Mouse (Mus musculus) left cerebral cortex, postnatal 14 days (tissue): ENCODE results near the gene Ambra1. TPM values are rescaled to one million over a fixed set of nuclear protein-coding genes. Genes with fewer than 3 reads are reported as not detected.

Source experiments
- DNase-seq, 2 experiments: peaks; one replicate each; pipeline ENCODE4 v3.0.0; 2021 to 2022; ENCODE audit warnings: low spot score in 2 of 2, mixed read lengths in 1 of 2
- intact Hi-C: fragments of 180-260 bp; cut with DNase I; formaldehyde crosslinking; loops from one replicate; pipeline ENCODE4 v1.15.1; 2025
- long read RNA-seq, 2 experiments: library from polyadenylated mRNA; stranded (forward); transcript quantifications; one replicate each; pipeline ENCODE4 v2.0.0; 2021
- total RNA-seq, 2 experiments: library from RNA; stranded (reverse); gene quantifications; 2 replicates each; pipeline ENCODE4 v1.2.3; 2021

Gene Ambra1
- 10 to 100 TPM; 51.9 to 54.3 TPM for total RNA-seq
- long read RNA-seq, experiment 1, full-length matches to known transcripts, result 4 of 26 reads
- long read RNA-seq, experiment 1, partial matches to known transcripts, result 15 of 26 reads
- long read RNA-seq, experiment 1, other reads (novel, unspliced or antisense), result 7 of 26 reads
- long read RNA-seq, experiment 2, full-length matches to known transcripts, result 6 of 13 reads
- long read RNA-seq, experiment 2, partial matches to known transcripts, result 4 of 13 reads
- long read RNA-seq, experiment 2, other reads (novel, unspliced or antisense), result 3 of 13 reads

- intact Hi-C loops, result no loop called here
- DNase-seq, result peak; percentile 88 to 94
Observed at GRCm38 (mm10) chr2:91729971-91730821, at the start of gene Ambra1. TSS of gene Ambra1 (plus strand) at chr2:91730134.

GRCm38 (mm10) chr2:91682850-91683249 lies 47.1 kb upstream of the Ambra1 start:
- DNase-seq, result peak; percentile 79 to 84
- intact Hi-C loops, result no loop called here

GRCm38 (mm10) chr2:91683919-91684318 lies 46.0 kb upstream of the Ambra1 start:
- DNase-seq, result no peak
- intact Hi-C loops, result no loop called here

GRCm38 (mm10) chr2:91689452-91689851 lies 40.5 kb upstream of the Ambra1 start:
- intact Hi-C loops, result no loop called here

GRCm38 (mm10) chr2:91695436-91696224 lies 34.3 kb upstream of the Ambra1 start:
- intact Hi-C loops, result no loop called here
- DNase-seq, result peak; percentile 34 to 48

More at GRCm38 (mm10) chr2:91689452-91689851, 40.5 kb upstream of the Ambra1 start:
- DNase-seq, result peak; percentile 48

GRCm38 (mm10) chr2:91696225-91696590 lies 33.7 kb upstream of the Ambra1 start:
- no peak for DNase-seq
- intact Hi-C loops, result no loop called here

- intact Hi-C loops, result no loop called here
- DNase-seq, result no peak
Observed at GRCm38 (mm10) chr2:91699225-91699624, 30.7 kb upstream of the Ambra1 start.

GRCm38 (mm10) chr2:91701366-91701765 lies 28.6 kb upstream of the Ambra1 start:
- no peak for DNase-seq
- intact Hi-C loops, result no loop called here

GRCm38 (mm10) chr2:91705736-91706135 lies 24.2 kb upstream of the Ambra1 start:
- intact Hi-C loops, result no loop called here
- DNase-seq, result no peak

- DNase-seq, result no peak
- intact Hi-C loops, result no loop called here
Observed at GRCm38 (mm10) chr2:91706456-91706855, 23.5 kb upstream of the Ambra1 start.

- intact Hi-C loops, result no loop called here
- no peak for DNase-seq
Observed at GRCm38 (mm10) chr2:91708361-91708760, 21.6 kb upstream of the Ambra1 start.

- intact Hi-C loops, result no loop called here
Observed at GRCm38 (mm10) chr2:91710272-91711234, 19.4 kb upstream of the Ambra1 start, which contains the start of the genes Atg13 and Harbi1. TSS of gene Atg13 (minus strand) at chr2:91710576. TSS of gene Harbi1 (plus strand) at chr2:91710852.

GRCm38 (mm10) chr2:91711256-91711925 lies 18.5 kb upstream of the Ambra1 start:
- intact Hi-C loops, result no loop called here
- no peak for DNase-seq

More at GRCm38 (mm10) chr2:91710272-91711234, 19.4 kb upstream of the Ambra1 start, which contains the start of the genes Atg13 and Harbi1:
- peak; percentile 89 to 93 for DNase-seq

- intact Hi-C loops, result no loop called here
- no peak for DNase-seq
Observed at GRCm38 (mm10) chr2:91714921-91715320, 15.0 kb upstream of the Ambra1 start.

- intact Hi-C loops, result no loop called here
- DNase-seq, result no peak
Observed at GRCm38 (mm10) chr2:91718276-91718675, 11.7 kb upstream of the Ambra1 start.

- no peak for DNase-seq
- intact Hi-C loops, result no loop called here
Observed at GRCm38 (mm10) chr2:91723382-91723781, 6.6 kb upstream of the Ambra1 start.

- no peak for DNase-seq
- intact Hi-C loops, result no loop called here
Observed at GRCm38 (mm10) chr2:91723951-91724350, 6.0 kb upstream of the Ambra1 start.

GRCm38 (mm10) chr2:91724716-91725115 lies 5.2 kb upstream of the Ambra1 start:
- no peak for DNase-seq
- intact Hi-C loops, result no loop called here
